Mouse (Mus musculus) forelimb bud, embryonic 11.5 days (tissue): ENCODE data around the gene Nod1.
A peak's percentile ranks its signal among the peaks of the same experiment; 100 is the strongest.

Experiments
- DNase-seq: peaks from one replicate; pipeline ENCODE4 v3.0.0-alpha.2; 2012; ENCODE audit warnings: low read depth, low spot score

Nod1 gene

DNA sequence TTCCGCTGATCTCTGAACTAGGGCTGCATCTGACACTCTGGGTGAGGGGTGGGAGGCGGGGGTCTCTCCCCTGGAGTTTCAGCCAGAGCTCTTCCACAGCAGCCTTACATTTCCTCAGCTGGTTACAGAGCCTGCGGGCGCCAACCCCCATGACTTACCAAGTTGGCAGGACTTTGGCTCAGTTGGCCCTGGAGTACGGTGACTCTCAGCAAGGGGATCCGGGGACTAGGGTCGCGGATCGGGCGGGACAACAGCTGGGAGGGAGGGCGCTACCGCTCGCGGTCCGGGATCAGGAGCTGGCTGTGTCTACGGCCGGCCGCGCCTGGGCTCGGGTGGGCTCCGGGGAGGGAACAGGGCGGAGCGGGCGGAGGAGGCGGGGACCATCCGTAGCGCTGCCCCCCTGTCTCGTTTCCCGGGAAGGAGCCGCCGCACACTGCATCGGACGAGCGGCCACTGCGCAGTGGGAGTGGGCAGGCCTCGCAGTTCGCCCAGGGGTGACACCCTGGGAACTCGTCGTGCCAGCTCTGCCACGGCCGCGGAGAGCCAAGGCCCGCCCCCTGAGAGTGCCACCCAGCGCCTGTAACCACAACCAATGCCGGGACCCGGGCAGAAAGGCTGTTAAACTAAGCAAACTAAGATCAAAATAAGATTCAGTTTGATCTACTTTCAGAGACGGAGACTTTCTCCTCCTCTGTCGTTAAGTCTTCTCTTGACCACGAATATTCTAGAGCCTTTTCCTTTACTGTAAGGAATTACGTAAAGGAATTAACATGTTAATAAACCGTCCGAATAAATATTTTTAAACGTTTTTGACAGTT lies at the start of gene Nod1:
Gene Nod1, minus strand, starts transcription at position 502 of the 818 bp plus-strand sequence.
- DNase-seq = peak; percentile 26

DNA sequence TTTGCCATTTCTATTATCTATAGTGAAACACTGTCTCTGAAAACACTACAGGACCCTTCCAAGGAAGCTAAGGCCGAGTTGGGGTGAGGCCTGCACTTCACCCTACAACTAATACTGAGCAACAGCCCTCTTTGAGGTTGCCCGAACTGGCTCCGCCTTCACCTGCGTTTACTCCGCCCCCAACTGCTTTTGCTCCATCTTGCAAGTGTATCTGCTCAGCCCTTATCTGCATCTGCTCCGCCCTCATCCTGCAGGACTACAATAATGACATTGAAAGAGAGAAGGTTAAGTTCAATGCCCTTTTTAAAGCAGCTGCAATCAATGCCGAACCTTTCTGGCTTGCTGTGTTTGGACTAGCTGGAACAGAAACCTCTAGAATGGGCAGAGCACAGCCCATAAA lies 49.4 kb upstream of the Nod1 start:
- DNase-seq = no peak

DNA sequence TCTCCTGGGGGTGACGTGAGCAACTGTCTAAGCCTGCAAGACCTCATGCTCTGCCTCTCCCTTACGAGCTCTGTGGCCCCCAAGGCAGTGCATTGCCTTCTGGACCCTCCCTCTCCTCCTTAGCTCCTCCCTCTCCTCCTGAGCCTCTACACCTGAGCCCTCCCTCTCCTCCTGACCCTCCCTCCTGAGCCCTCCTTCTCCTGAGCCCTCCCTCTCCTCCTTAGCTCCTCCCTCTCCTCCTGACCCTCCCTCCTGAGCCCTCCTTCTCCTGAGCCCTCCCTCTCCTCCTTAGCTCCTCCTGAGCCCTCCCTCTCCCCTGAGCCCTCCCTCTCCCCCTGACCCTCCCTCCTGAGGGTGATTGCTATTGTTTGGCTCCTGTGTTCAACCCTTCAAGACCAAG lies 46.0 kb upstream of the Nod1 start:
- no peak for DNase-seq

DNA sequence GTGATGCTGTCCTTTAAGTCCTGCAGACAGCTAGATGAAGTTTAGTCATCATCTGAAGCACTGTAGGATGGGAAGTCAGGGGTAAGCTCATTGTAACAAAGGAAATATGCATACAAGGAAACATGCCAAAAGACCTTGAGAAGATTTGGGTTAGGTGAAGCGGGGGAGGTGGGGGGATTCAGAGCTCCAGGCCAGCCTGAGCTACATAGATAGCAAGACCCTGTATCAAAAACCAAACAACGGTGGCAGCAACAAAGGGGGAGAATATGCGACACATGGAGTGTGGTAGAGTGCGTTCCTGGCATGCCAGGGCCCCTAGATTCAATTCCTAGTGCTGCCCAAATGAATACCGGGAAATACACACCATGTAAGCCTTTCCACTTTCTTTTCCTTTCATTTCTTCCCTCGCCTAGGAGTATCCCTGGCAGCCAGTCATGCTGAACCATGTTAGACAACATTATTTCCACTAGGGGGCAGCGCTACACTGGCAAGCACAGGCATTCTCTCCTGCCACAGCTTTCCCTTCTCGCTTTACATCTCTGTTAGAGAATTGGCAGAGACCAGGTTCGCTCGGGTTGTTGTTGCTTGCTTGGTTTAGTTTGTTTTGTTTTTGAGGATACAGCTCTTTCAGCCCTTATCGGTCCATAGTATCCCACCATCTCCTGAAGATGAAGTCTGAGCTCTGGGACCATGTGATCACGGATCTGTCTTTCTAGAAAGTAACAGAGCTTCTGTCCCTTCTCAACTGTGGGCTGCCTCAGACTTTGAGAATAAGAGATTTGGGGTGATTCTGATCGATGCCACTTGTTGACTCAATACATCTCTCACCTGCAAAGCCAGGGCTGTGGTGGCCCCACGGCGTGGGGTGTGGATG lies 44.5 kb upstream of the Nod1 start:
- peak; percentile 83 for DNase-seq

DNA sequence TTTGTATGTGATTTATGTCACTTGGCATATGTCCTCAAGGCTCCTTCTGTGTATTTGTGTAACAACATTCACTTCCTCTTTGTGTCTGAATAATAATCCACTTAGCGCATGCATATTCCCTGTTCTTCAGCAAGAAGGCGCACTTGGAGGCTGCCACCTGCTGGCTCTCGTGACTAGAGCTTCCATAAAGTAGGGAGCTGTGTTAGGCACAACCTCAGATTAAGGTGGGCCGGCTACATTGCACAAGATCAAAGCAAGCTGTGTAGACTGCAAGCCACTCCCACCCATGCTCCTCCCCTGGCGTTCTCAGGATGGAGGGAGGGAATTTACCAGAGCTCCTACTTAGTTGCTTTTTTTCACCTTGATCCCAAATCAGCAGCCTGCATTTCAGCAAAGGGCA lies 43.8 kb upstream of the Nod1 start:
- no peak for DNase-seq

DNA sequence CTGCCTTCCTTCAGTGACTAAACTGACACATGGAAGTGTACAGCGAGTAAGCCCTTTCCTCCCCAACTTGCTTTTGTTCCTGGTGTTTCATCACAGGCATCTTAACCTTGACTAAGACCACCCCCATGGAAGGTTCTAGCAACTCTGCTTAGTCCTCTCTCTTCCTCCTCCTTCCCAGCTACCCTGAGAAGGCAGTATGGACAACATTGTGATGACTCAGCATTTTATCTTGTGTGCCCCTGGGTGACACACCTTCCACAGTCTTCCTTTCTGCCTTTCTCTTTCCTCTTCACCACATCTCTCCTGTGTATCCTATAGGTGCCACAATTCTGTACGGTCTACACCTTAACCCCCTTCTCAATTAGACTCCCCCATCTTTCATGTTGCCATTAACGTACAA lies 41.8 kb upstream of the Nod1 start:
- no peak for DNase-seq

DNA sequence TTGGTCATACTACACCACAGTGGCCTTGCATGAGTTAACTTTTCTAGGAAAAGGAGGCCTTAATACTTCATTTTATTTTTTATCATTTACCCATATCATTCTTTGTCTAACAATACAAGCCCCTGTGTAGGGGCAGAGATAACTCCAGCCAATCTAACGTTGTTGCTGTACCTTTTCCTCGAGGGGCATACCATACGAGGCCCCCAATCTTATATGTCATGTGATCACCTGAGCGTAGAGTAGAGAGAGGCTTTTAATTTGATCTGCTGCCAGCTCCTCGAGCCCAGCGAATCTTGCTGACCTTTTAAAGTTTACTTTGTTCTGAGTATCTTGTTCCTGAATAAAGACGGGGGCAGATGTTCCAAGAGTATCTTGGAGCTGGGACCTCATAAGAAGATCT lies 40.1 kb upstream of the Nod1 start:
- no peak for DNase-seq

DNA sequence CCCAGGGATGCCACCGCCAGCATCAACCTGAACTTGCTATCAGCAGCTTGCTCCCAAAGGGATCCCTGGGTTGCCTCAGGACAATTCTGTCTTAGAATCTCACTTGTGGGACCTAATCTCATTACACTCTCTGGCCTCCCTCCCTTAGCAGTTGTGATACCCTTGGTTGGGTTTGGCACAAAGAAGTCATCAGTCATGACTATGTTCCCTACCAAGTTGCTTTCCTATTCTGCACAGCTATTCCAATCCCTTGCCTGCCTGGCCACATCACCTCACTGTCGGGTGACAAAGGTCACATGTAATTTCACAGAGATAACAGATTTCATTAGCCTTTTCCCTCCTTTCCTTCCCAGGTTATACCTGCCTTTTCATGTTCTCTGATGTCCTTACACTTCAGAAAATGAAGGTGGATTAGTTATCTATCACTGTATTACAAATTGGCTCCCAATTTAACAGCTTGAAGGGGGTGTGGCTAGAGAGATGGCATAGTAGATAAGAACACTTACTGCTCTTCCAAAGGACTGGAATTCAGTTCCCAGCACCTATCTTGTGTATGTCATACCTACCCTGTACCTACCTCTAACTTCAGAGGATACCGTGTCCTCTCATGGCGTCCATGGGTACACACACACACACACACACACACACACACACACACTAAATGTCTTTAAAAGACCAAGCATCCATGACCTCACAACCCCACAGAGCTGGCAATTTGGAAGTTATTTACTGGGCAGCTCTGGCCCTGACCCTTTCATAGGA lies 38.1 kb upstream of the Nod1 start:
- no peak for DNase-seq

DNA sequence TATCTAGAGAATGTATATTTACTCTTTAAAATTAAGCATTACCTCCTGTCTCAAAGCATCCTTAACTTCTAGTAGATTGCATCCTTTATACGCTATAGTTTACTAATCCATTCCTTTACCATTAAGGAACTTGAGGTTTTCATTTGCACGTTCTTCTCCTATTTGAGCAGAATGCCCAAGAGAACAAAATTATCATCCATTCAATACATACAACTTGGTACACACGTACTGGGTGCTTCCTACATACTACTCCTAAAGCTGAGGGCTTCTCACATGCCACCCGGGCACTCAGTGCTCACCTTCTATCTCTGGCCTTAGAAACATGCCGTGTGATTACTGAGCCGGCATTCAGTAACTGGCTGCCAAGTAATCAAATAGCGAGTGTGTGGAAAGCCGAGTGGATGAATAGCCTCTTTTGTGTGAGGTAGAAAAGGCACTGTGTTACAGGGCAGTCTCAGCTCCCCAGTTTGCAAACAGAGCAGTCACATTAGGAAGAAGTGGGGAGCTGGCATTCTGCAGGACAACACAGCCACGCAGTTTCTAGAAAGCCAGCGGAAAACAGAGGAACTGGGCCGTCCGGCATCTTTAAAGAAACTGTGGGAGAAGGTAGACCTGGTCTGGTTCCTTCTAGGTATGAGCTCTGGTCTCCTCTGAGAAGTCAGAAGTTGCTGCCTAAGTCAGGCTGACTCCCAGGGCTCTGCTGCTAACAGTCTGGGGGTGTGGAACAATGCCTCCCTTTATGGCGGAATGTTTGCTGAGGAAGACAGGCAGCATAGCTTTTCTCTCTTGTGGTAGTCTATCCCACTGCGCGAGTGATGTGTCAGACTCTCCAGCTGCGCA lies 37.2 kb upstream of the Nod1 start:
- DNase-seq = peak; percentile 44

DNA sequence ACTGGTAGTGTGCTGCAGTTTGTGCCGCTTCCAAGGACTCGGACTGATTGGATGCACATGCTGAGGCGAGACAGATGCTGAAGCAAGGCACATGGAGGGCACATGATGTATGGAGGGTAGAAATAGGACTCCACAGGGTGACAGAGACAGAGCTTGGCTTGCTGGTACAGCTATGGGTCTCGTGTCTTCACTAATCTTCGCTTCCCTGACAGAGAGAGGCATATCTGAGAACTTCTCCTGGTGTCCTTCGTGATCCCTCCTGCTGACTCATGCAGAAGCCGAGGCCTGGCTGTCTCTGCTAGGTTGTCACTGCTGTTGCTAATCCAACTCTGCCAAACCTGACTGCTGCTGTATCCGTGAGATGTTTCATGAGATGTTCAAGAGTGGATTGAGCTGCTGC lies 36.0 kb upstream of the Nod1 start:
- DNase-seq = no peak

DNA sequence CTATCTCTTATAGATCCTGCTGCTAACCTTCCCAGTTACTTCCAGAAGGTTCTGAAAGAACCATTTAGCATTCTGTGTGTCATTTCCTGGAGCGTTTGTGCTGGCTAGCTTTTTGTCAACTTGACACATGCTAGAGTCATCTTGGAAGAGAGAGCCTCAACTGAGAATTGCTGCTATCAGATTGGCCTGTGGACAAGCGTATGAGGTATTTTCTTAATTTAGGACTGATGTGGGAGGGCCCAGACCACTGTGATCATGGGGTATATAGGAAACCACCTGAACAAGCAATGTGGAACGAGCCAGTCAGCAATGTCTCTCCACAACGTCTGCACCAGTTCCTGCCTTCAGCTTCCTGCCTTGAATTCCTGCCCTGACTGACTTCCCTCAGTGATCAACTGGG lies 31.1 kb upstream of the Nod1 start:
- no peak for DNase-seq

DNA sequence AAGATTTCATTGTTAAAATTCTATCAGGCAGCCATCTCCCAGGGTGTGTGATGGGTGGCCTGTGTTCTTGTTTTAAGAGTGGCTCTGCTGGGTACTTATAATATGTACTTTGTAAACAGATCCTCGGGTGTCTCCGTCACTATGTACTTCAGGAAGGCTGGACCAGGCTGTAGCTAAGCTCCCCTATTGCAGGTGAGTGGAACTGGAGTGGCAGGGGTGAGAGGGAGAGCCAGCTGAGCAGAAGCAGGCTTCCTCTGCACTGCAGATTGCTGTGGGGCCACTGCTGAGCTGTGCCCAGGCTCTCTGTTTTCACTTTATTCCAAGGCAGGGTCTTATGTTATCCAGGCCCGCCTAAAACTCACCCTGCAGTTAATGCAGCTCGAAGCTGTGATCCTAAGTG lies 30.0 kb upstream of the Nod1 start:
- DNase-seq = no peak

DNA sequence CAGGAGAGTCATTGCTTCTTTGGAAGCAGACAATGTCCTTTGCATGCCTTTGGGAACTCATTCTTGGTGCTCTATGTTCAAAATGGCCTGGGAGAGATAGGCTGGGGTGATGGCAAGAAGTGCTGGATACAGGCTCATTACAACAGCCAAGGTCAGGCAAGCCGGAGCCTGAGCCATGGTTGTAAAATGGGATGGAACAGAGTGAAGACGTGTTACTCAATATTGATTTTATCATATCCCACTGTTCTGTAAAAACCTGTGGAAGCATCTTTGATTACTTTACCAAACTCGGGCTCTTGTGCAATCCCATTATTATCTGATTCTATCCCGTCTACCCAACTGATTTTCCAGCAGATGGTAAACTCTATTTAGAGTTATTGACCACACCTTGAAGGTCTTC lies 28.9 kb upstream of the Nod1 start:
- no peak for DNase-seq

DNA sequence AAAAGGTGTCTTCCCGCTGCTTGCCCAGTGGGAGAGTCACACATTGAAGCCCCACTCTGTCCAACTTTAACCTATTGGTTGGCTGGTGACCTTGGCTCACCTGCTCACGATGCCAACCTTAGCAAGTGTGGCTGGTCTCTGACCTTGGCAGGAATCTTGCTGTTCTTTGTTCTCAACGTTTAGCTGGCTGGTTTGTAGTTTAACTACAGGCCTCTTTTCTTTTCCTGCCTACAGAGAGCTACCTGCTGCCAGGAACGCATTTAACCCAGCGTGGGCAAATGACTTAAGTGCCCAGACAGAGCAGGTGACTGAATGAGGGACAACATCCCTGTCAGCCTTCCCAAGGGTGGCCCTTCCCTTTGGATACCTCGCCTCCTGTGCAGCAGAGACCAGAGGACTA lies 25.3 kb upstream of the Nod1 start:
- DNase-seq = no peak

DNA sequence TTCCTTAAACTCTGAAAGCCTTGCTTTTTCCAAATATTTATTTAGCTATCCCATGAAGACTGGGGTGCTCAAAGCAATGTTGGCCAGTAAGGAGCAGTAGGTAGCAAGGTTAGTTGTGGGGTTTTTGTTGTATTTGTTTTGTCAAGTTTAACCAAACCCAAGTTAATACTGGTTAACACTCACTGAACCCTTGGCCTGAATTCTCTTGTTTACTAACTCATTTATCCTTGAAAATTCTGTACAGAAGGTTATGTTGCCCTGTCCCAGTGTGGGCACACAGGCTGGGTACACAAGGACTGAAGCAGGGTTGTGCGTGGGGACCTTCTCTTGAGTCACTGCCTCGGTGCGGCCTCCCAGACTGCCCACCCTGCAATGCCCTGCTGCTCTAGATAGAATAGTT lies 23.9 kb upstream of the Nod1 start:
- DNase-seq = no peak

DNA sequence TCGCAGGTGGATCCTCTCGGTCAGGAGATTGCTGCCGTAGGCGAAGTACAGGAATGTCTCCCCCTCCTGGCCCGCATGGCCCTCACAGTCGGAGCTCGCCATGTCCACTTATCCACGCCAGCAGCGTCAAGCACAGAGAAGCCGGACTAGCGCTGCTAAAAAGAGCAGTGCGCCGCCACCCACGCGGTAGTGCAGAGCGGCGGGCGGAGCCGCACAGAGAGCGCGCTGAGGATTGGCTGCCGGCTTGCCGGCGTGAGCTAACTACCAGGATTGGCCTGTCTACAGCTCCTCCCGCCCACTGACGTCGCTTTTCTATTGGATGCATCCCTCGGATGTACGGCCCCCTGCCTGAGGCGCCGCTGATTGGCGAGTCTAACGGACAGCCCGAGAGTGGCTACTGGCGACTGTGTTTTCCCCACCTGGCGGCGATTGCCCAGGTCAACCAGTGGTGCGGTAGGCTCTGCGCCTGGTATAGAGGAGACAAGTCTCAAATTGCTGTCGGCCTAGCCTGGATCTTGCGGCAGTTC lies 20.4 kb upstream of the Nod1 start, which contains the start of gene Ggct:
Gene Ggct, minus strand, starts transcription at position 217 of the 527 bp plus-strand sequence.
- peak; percentile 96 for DNase-seq

DNA sequence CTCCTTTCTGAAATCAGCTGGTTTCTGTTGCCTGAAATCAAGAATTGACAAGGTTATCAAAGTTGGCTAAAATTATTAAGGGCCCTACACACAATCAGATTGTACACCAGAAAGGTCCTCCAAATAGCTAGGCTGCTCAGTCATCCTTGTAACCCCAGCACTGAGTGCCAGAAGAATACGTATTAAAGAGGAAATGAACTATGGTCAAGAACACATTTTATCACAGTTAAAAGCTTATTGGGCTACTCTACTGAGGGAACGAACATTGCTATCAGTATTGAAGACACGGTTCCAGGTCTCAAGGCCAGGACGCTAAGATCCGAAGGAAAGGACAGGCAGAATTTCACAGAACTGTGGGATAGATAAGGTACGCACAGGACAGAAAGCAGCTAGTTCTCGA lies 19.7 kb upstream of the Nod1 start:
- no peak for DNase-seq

DNA sequence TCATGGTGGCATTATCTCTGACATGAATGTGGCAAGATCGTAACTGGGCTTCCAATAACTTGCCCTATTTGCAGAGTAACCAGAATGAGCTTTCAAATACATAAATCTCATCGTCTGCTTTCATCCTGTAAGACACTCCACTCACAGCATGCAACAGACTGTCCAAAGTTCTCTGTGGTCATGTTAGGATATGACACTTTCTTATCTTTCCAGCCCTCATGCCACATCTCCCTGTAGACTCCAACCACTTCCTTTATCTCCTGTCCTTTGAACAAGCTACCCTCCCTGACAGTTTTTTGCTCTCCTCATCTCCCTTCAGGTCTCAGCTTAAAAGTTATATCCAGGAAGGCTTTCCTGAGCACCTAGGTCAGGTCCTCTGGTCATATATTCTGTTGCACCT lies 18.8 kb upstream of the Nod1 start:
- DNase-seq = no peak

DNA sequence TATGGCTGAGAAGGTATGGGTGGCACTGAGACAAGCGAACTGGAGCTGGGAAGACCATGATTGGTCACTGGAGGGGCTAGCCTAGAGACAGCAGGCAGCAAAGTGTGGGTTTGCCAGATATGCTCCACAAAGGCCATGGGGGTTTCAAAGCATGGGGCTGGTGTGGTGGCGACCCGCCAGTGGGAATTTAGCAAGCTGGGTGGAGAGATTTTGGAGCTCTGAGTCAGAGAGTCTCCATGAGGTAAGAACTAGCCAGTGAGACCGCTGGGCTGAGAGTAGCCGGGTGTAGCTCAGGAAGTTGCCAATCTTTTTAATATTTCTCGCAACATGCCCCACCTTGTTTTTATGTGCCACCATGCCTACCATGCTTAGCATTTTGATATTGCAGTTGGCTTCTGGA lies 15.7 kb upstream of the Nod1 start:
- no peak for DNase-seq

DNA sequence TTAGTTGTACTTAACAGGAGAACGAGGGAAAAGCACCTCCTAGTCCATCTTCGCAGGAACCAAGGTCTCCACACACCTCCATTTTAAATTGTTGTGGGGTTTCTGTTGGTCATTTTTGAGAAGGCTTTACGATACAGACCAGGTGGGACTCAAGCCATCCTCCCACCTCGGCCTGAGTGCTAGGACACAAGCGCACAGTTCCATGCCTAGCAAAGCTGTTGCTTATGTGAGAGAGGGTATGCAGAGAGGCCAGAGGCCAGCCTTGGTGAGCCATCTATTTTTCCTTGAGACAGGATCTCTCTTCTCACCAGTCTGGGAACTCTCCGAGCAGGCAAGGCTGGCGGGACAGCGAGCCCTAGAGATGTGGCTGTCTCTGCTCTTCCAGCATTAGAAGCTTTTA lies 11.7 kb upstream of the Nod1 start:
- no peak for DNase-seq

DNA sequence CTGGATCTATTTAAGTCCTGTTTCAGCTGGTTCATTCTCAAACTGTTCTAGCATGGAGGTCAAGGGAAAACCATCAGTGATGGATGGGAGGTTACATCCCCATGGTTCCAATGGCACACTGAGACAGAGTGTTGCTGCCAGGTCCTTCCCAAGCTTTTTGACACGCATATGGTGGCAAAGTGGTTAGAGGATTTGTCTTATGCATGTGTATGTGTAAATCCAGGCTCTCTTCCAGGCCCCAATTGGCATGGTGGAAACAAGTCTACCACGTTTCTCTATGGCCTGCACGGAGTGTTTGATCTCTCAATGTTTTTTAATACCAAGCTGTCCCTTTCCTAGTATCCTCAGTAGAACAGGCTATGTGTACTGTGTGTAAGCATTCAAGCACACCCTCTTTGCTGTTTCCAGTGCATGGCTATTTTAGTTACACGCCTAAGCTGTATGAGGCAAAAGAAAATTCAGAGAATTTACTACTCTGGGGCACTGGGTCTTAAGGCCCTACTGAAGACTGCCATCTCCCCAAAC lies 11.2 kb upstream of the Nod1 start:
- DNase-seq = no peak
